25 mouse cellular contexts compared by ENCODE assay signal in the genomic region with DNA sequence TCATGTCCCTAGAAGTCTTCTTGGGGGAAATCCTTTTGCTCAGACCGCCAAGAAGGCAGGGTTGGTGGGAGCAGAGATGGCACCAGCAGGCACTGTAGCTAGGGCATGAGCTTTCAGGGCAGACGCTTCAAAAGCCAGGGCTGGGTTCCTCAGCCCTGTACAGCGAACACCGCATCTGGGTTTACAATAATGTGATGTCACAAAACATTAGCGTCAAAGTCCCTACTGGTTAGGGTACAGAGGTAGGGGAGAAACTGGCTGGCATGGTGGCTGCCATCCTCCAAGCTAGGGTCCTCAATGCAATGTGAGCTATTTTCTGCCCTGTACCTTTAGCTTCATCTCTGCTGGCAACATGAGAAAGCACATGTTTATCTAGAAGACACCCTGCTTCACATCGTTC. TPM values are rescaled to one million over a fixed set of nuclear protein-coding genes. Genes with fewer than 3 reads are reported as not detected.
DNase-seq lines count a peak whose midpoint lies in the region; ATAC-seq and TF ChIP-seq lines count a peak whose summit lies in the region.
"Had no signal": no experiment of that assay in that cellular context is flagged by ENCODE, and none has a peak within 500 bp of the region (broad histone marks: within the 10 kb centered on the region; RNA-seq: fewer than 3 reads in every experiment).

No protein-coding gene starts in this region.

- H3K27me3 ChIP-seq in E14TG2a.4 (ENCODE audit: insufficient read depth, low read length), result no peaks in the 10 kb centered on the region
- no peaks in the 10 kb centered on the region for H3K27me3 ChIP-seq in stomach, embryonic 16.5 days (ENCODE audit: control insufficient read depth, insufficient read depth, low read length)
- H3K27me3 ChIP-seq: forebrain, embryonic 13.5 days; heart, embryonic 15.5 days had no signal

- peaks cover 53% of the 10 kb centered on the region for H3K4me1 ChIP-seq in E14TG2a.4 (replicated peaks; ENCODE audit: low read depth, low read length)
- H3K4me1 ChIP-seq in stomach, embryonic 16.5 days (ENCODE audit: control insufficient read depth, insufficient read depth, low read length), result peaks cover 8% of the 10 kb centered on the region
- H3K4me1 ChIP-seq: forebrain, embryonic 13.5 days; heart, embryonic 15.5 days had no signal

- no peak for DNase-seq in layer of hippocampus, adult 2 months (ENCODE audit: low spot score in 2 of 2)
- no peak for DNase-seq in layer of hippocampus, adult 9-10 months (ENCODE audit: low spot score)
- DNase-seq in retina, embryonic 14.5 days (ENCODE audit: low spot score), result peak; percentile 54
- DNase-seq in adrenal gland, postnatal 36 days, result no peak
- DNase-seq: adrenal gland, adult 2 months; adrenal gland, postnatal 25 days; cerebellum, adult 2 months; cerebellum, postnatal 10 days; forebrain, postnatal 0 days; gastrocnemius, postnatal 14 days; heart, adult 2 months; heart, postnatal 14 days had no signal

- H3K9me3 ChIP-seq in E14TG2a.4 (ENCODE audit: low read length), result no peaks in the 10 kb centered on the region
- H3K9me3 ChIP-seq in stomach, embryonic 16.5 days (replicated peaks; ENCODE audit: control insufficient read depth, low read length), result no peaks in the 10 kb centered on the region
- H3K9me3 ChIP-seq: embryonic facial prominence, embryonic 10.5 days; forebrain, embryonic 13.5 days; heart, embryonic 15.5 days had no signal

- peak overlapping the region; percentile 53 for H3K27ac ChIP-seq in layer of hippocampus, adult 2 months
- H3K27ac ChIP-seq in stomach, embryonic 16.5 days (ENCODE audit: low read length), result peak overlapping the region; percentile 85
- H3K27ac ChIP-seq: forebrain, embryonic 13.5 days; heart, adult 2 months; heart, embryonic 15.5 days had no signal

- no peak for ATAC-seq in stomach, embryonic 16.5 days (ENCODE audit: insufficient read depth, low FRiP score)
- no peak for ATAC-seq in inflammation-experienced regulatory T-cells, adult 6 months
- ATAC-seq: forebrain, embryonic 13.5 days; forebrain, postnatal 0 days had no signal

- H3K36me3 ChIP-seq in E14TG2a.4 (ENCODE audit: insufficient read depth, low read length), result no peaks in the 10 kb centered on the region
- H3K36me3 ChIP-seq in stomach, embryonic 16.5 days (ENCODE audit: control insufficient read depth, insufficient read depth, low read length), result no peaks in the 10 kb centered on the region
- H3K36me3 ChIP-seq: embryonic facial prominence, embryonic 10.5 days; heart, embryonic 15.5 days had no signal

- no peak overlapping the region for H3K4me2 ChIP-seq in stomach, embryonic 16.5 days (ENCODE audit: low read depth, low read length)
- H3K4me2 ChIP-seq: forebrain, embryonic 13.5 days; heart, embryonic 11.5 days; heart, embryonic 15.5 days had no signal

- no peak for TF ChIP-seq CTCF in layer of hippocampus, adult 2 months (conservative IDR thresholded peaks at IDR 0.05)
- TF ChIP-seq CTCF in E14TG2a.4 (conservative IDR thresholded peaks at IDR 0.05; ENCODE audit: low read length), result no peak

- no peak overlapping the region for H3K9ac ChIP-seq in stomach, embryonic 16.5 days (ENCODE audit: low read length)
- H3K9ac ChIP-seq: forebrain, embryonic 13.5 days; forebrain, postnatal 0 days; heart, embryonic 15.5 days had no signal

- H3K4me3 ChIP-seq in layer of hippocampus, adult 2 months, result no peak overlapping the region
- peak overlapping the region; percentile 32; the same call in 1 of the 2 replicates for H3K4me3 ChIP-seq in E14TG2a.4 (replicated peaks; ENCODE audit: low read length)
- no peak overlapping the region for H3K4me3 ChIP-seq in stomach, embryonic 16.5 days (replicated peaks; ENCODE audit: low read length)
- H3K4me3 ChIP-seq: embryonic facial prominence, embryonic 10.5 days; forebrain, embryonic 13.5 days; heart, adult 2 months; heart, embryonic 15.5 days had no signal

- 81% methylated on average over 6 of the region's 6 CpGs for WGBS in stomach, embryonic 16.5 days

RNA-seq across cellular contexts. Expression of a gene that starts 24.4 kb away (rescaled TPM):
- total RNA-seq in layer of hippocampus, adult 2 months (2021), result 100 to 1,000 TPM; 180 to 194 TPM
- 5.9 and 6.8 TPM in 2 replicates for polyA plus RNA-seq in stomach, embryonic 16.5 days (2015; fragmentation: Nextera tagmentation; extraction: Ambion mirVana)
- under 1 TPM; 0.19 to 0.32 (median 0.25) TPM for polyA plus RNA-seq in inflammation-experienced regulatory T-cells, adult 6 months (2017; shearing (Covaris generic))
- 10 to 100 TPM; 11.5 to 15.3 TPM for total RNA-seq in adrenal gland, postnatal 36 days (2021)
- total RNA-seq: hematopoietic stem cell, adult 5-6 weeks had no signal

RNA-seq across cellular contexts. Expression of a gene that starts 45.5 kb away (rescaled TPM):
- not detected for total RNA-seq in layer of hippocampus, adult 2 months (2021)
- polyA plus RNA-seq in stomach, embryonic 16.5 days (2015; fragmentation: Nextera tagmentation; extraction: Ambion mirVana), result not detected in 2 replicates
- polyA plus RNA-seq in inflammation-experienced regulatory T-cells, adult 6 months (2017; shearing (Covaris generic)), result not detected
- not detected for total RNA-seq in adrenal gland, postnatal 36 days (2021)
- total RNA-seq: adrenal gland, adult 2 months; adrenal gland, postnatal 25 days; CH12.LX; forebrain, postnatal 0 days; gastrocnemius, adult 18-20 months; gastrocnemius, postnatal 14 days; heart, adult 2 months; heart, postnatal 14 days; hematopoietic stem cell, adult 5-6 weeks had no signal
- polyA plus RNA-seq: adrenal gland, adult 2 months; cerebellum, adult 2 months; embryonic facial prominence, embryonic 10.5 days; embryonic facial prominence, embryonic 14.5 days; forebrain, embryonic 13.5 days; gonadal fat pad, adult 2 months; heart, adult 2 months; heart, embryonic 11.5 days; heart, embryonic 15.5 days had no signal

RNA-seq across cellular contexts. Expression of a gene that starts 59.0 kb away (rescaled TPM):
- not detected for total RNA-seq in layer of hippocampus, adult 2 months (2021)
- not detected in 2 replicates for polyA plus RNA-seq in stomach, embryonic 16.5 days (2015; fragmentation: Nextera tagmentation; extraction: Ambion mirVana)
- not detected for polyA plus RNA-seq in inflammation-experienced regulatory T-cells, adult 6 months (2017; shearing (Covaris generic))
- total RNA-seq in adrenal gland, postnatal 36 days (2021), result not detected
- total RNA-seq: adrenal gland, adult 2 months; adrenal gland, postnatal 25 days; CH12.LX; ES-E14; forebrain, postnatal 0 days; gastrocnemius, adult 18-20 months; gastrocnemius, postnatal 14 days; heart, adult 2 months; heart, postnatal 14 days; hematopoietic stem cell, adult 5-6 weeks had no signal
- polyA plus RNA-seq: adrenal gland, adult 2 months; cerebellum, adult 2 months; embryonic facial prominence, embryonic 10.5 days; embryonic facial prominence, embryonic 14.5 days; forebrain, embryonic 13.5 days; forebrain, postnatal 0 days; gonadal fat pad, adult 2 months; heart, adult 2 months; heart, embryonic 11.5 days; heart, embryonic 15.5 days had no signal

Comparison
In these comparisons a context has a peak if more than half of its experiments do, and no peak if none do; other contexts are left out.
1. RNA of a gene that starts 24.4 kb away (total RNA-seq): 180 to 194 TPM in layer of hippocampus, adult 2 months; 11.5 to 15.3 TPM in adrenal gland, postnatal 36 days; every median in the first group is over 10 times any median in the second.